Mouse (Mus musculus) olfactory bulb, adult 2 months (tissue): Measurements from ENCODE around the gene Sufu.

Source experiments
- CTCF ChIP-seq: fragments of 200-500 bp; IDR thresholded peaks from 2 replicates; pipeline ENCODE4 v1.5.1; 2012; ENCODE audit warnings: low read depth, mild to moderate bottlenecking, low read length, moderate library complexity; ENCODE audit not compliant: insufficient read depth
- POLR2A ChIP-seq: fragments of 200-500 bp; IDR thresholded peaks from 2 replicates; pipeline ENCODE4 v1.6.1; 2012; ENCODE audit warnings: mild to moderate bottlenecking, low read depth, low read length, moderate library complexity; ENCODE audit not compliant: insufficient read depth

GRCm38 (mm10) chr19:46524601-46525321 lies 128.1 kb downstream of the Sufu start:
- TF ChIP-seq POLR2A (no peak), CTCF (no peak)
